9 mouse cellular contexts compared by ENCODE assay signal in the genomic region with DNA sequence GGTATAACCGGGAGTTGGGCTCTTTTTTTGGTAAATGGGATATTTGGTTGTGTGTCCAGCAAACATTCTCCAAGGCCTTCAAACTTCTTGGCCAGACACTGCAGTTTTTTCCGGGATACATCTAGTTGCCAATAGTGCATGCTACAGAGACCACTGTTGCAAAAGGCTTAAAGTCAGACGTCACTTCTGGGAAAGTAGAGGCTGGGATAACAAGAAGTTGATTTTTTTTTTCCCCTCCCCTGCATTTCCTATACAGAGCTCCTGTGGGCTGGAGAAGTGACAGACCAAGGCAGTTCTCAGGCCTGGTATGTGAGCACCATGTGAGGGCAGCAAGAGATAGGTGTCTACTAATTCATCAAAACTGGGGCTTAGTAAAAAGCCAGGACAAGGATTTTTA. TPM values are rescaled to one million over a fixed set of nuclear protein-coding genes. Genes with fewer than 3 reads are reported as not detected.
DNase-seq lines count a peak whose midpoint lies in the region; ATAC-seq lines count a peak whose summit lies in the region.
"Had no signal": no experiment of that assay in that cellular context is flagged by ENCODE, and none has a peak within 500 bp of the region (broad histone marks: within the 10 kb centered on the region; RNA-seq: fewer than 3 reads in every experiment).

No protein-coding gene starts in this region.

- H3K4me1 ChIP-seq in kidney, embryonic 15.5 days: peaks cover 62% of the 10 kb centered on the region
- peaks cover 39% of the 10 kb centered on the region for H3K4me1 ChIP-seq in kidney, embryonic 14.5 days (ENCODE audit: control insufficient read depth, insufficient read depth, low read length)
- peaks cover 36% of the 10 kb centered on the region for H3K4me1 ChIP-seq in intestine, embryonic 15.5 days (replicated peaks)
- peaks cover 48% of the 10 kb centered on the region for H3K4me1 ChIP-seq in midbrain, embryonic 16.5 days (ENCODE audit: control insufficient read depth, insufficient read depth, low read length)

- H3K4me3 ChIP-seq in kidney, embryonic 15.5 days (replicated peaks): 0 out of 2 replicates have a peak overlapping the region, but pooled peaks have one; percentile 71
- no peak overlapping the region for H3K4me3 ChIP-seq in kidney, embryonic 14.5 days (ENCODE audit: low read length)
- peak overlapping the region; percentile 5; the same call in 1 of the 2 replicates for H3K4me3 ChIP-seq in intestine, embryonic 15.5 days (replicated peaks)
- H3K4me3 ChIP-seq in midbrain, embryonic 16.5 days (ENCODE audit: low read depth, low read length): peak overlapping the region; percentile 61

- no peaks in the 10 kb centered on the region for H3K36me3 ChIP-seq in kidney, embryonic 15.5 days
- no peaks in the 10 kb centered on the region for H3K36me3 ChIP-seq in kidney, embryonic 14.5 days (ENCODE audit: control insufficient read depth, insufficient read depth, low read length)
- no peaks in the 10 kb centered on the region for H3K36me3 ChIP-seq in intestine, embryonic 15.5 days
- H3K36me3 ChIP-seq in midbrain, embryonic 16.5 days (ENCODE audit: control insufficient read depth, insufficient read depth, low read length): no peaks in the 10 kb centered on the region

- no peaks in the 10 kb centered on the region; the same call in 1 of the 2 replicates for H3K27me3 ChIP-seq in kidney, embryonic 15.5 days
- no peaks in the 10 kb centered on the region for H3K27me3 ChIP-seq in kidney, embryonic 14.5 days (ENCODE audit: control insufficient read depth, insufficient read depth, low read length)
- H3K27me3 ChIP-seq in intestine, embryonic 15.5 days (replicated peaks): no peaks in the 10 kb centered on the region
- no peaks in the 10 kb centered on the region for H3K27me3 ChIP-seq in midbrain, embryonic 16.5 days (ENCODE audit: control insufficient read depth, insufficient read depth, low read depth, low read length)

- no peak overlapping the region for H3K9ac ChIP-seq in kidney, embryonic 15.5 days
- no peak overlapping the region for H3K9ac ChIP-seq in kidney, embryonic 14.5 days (ENCODE audit: low read depth, low read length)
- peak overlapping the region; percentile 93; the same call in 1 of the 2 replicates for H3K9ac ChIP-seq in intestine, embryonic 15.5 days
- peak overlapping the region; percentile 87; the same call in 1 of the 2 replicates for H3K9ac ChIP-seq in midbrain, embryonic 16.5 days (ENCODE audit: low read depth, low read length)

- no peak for ATAC-seq in kidney, embryonic 15.5 days (replicated peaks; ENCODE audit: low FRiP score)
- no peak for ATAC-seq in kidney, embryonic 14.5 days (ENCODE audit: low FRiP score, low TSS enrichment)
- no peak for ATAC-seq in intestine, embryonic 15.5 days
- no peak for ATAC-seq in midbrain, embryonic 16.5 days

- no peaks in the 10 kb centered on the region for H3K9me3 ChIP-seq in kidney, embryonic 15.5 days (replicated peaks)
- H3K9me3 ChIP-seq in kidney, embryonic 14.5 days (ENCODE audit: control insufficient read depth, low read length): no peaks in the 10 kb centered on the region
- no peaks in the 10 kb centered on the region for H3K9me3 ChIP-seq in intestine, embryonic 15.5 days
- no peaks in the 10 kb centered on the region for H3K9me3 ChIP-seq in midbrain, embryonic 16.5 days (replicated peaks; ENCODE audit: control insufficient read depth, low read length, poor library complexity, severe bottlenecking)

- 47% methylated on average over 3 of the region's 3 CpGs for WGBS in kidney, embryonic 15.5 days
- 48% methylated on average over 3 of the region's 3 CpGs for WGBS in kidney, embryonic 14.5 days
- WGBS in intestine, embryonic 15.5 days: 36% methylated on average over 3 of the region's 3 CpGs
- WGBS in midbrain, embryonic 16.5 days: 43% methylated on average over 3 of the region's 3 CpGs

- H3K4me2 ChIP-seq in kidney, embryonic 15.5 days: peak overlapping the region; percentile 91
- no peak overlapping the region; the same call in 1 of the 2 replicates for H3K4me2 ChIP-seq in kidney, embryonic 14.5 days (replicated peaks; ENCODE audit: low read depth, low read length)
- peak overlapping the region; percentile 80 for H3K4me2 ChIP-seq in intestine, embryonic 15.5 days (replicated peaks)
- peak overlapping the region; percentile 80 for H3K4me2 ChIP-seq in midbrain, embryonic 16.5 days (ENCODE audit: low read length)

- DNase-seq in fibroblast of lung, adult 2 months (ENCODE audit: low read depth): peak; percentile 85
- DNase-seq in frontal cortex, postnatal 14 days (ENCODE audit: low spot score in 2 of 2): no peak
- no peak for DNase-seq in natural killer cell, adult 2 months (ENCODE audit: low spot score in 2 of 2)
- DNase-seq in urinary bladder, postnatal 4 days (ENCODE audit: low spot score in 2 of 2): no peak
- DNase-seq: lung, postnatal 4 days had no signal

- 0 out of 2 replicates have a peak overlapping the region, but pooled peaks have one; percentile 3 for H3K27ac ChIP-seq in kidney, embryonic 15.5 days
- H3K27ac ChIP-seq in kidney, embryonic 14.5 days (ENCODE audit: low read depth, low read length): no peak overlapping the region
- peak overlapping the region; percentile 78 for H3K27ac ChIP-seq in intestine, embryonic 15.5 days
- H3K27ac ChIP-seq in midbrain, embryonic 16.5 days (ENCODE audit: low read length): peak overlapping the region; percentile 84; the same call in 1 of the 2 replicates

RNA-seq across cellular contexts. Expression of gene Acvr1b, which starts 2.4 kb away (rescaled TPM):
- 6.2 and 6.4 TPM in 2 replicates for polyA plus RNA-seq in kidney, embryonic 15.5 days (2015; fragmentation: Nextera tagmentation; extraction: Ambion mirVana)
- polyA plus RNA-seq in kidney, embryonic 14.5 days (2014; fragmentation: Nextera tagmentation; extraction: Ambion mirVana): 6.0 and 7.2 TPM in 2 replicates
- polyA plus RNA-seq in intestine, embryonic 15.5 days (2015; fragmentation: Nextera tagmentation; extraction: Ambion mirVana): 9.1 and 9.3 TPM in 2 replicates
- polyA plus RNA-seq in midbrain, embryonic 16.5 days (2015; fragmentation: Nextera tagmentation; extraction: Ambion mirVana): 22.1 and 24.5 TPM in 2 replicates

RNA-seq across cellular contexts. Expression of gene Grasp, which starts 47.7 kb away (rescaled TPM):
- polyA plus RNA-seq in kidney, embryonic 15.5 days (2015; fragmentation: Nextera tagmentation; extraction: Ambion mirVana): 4.7 TPM in 2 replicates
- 5.0 and 5.7 TPM in 2 replicates for polyA plus RNA-seq in kidney, embryonic 14.5 days (2014; fragmentation: Nextera tagmentation; extraction: Ambion mirVana)
- 3.9 and 4.8 TPM in 2 replicates for polyA plus RNA-seq in intestine, embryonic 15.5 days (2015; fragmentation: Nextera tagmentation; extraction: Ambion mirVana)
- polyA plus RNA-seq in midbrain, embryonic 16.5 days (2015; fragmentation: Nextera tagmentation; extraction: Ambion mirVana): 0.95 and 1.1 TPM in 2 replicates

RNA-seq across cellular contexts. Expression of gene Acvrl1, which starts 48.0 kb away (rescaled TPM):
- polyA plus RNA-seq in kidney, embryonic 15.5 days (2015; fragmentation: Nextera tagmentation; extraction: Ambion mirVana): 17.2 and 18.4 TPM in 2 replicates
- 6.3 and 8.8 TPM in 2 replicates for polyA plus RNA-seq in kidney, embryonic 14.5 days (2014; fragmentation: Nextera tagmentation; extraction: Ambion mirVana)
- polyA plus RNA-seq in intestine, embryonic 15.5 days (2015; fragmentation: Nextera tagmentation; extraction: Ambion mirVana): 27.3 and 27.6 TPM in 2 replicates
- 8.0 and 10.6 TPM in 2 replicates for polyA plus RNA-seq in midbrain, embryonic 16.5 days (2015; fragmentation: Nextera tagmentation; extraction: Ambion mirVana)

Comparison
In these comparisons a context has a peak if more than half of its experiments do, and no peak if none do; other contexts are left out.
1. H3K9ac ChIP-seq: peak in intestine, embryonic 15.5 days (single experiment) and midbrain, embryonic 16.5 days (single experiment); none in kidney, embryonic 15.5 days (single experiment) and kidney, embryonic 14.5 days (single experiment).